Mouse (Mus musculus) hindbrain, postnatal 0 days (tissue): Measurements from ENCODE around the gene Unc5a. TPM values are rescaled to one million over a fixed set of nuclear protein-coding genes. Genes with fewer than 3 reads are reported as not detected.

Experiments
- ATAC-seq: fragments of 200-750 bp; cut with Nextera tagmentation; 2 replicates; pipeline ENCODE4 v1.8.0; 2017; ENCODE audit warnings: mild to moderate bottlenecking, moderate TSS enrichment, moderate library complexity
- DNase-seq: peaks from one replicate; pipeline ENCODE4 v3.0.0-alpha.2; 2015; ENCODE audit warnings: low spot score
- H3K27ac ChIP-seq: fragments of 300-500 bp; sonication (generic); 2 replicates; pipeline ENCODE4 v1.5.1; 2014; ENCODE audit warnings: mild to moderate bottlenecking
- H3K27me3 ChIP-seq: fragments of 300-500 bp; sonication (generic); 2 replicates; pipeline ENCODE4 v1.6.1; 2014; ENCODE audit warnings: low read length, mixed read lengths; ENCODE audit not compliant: insufficient read depth
- H3K36me3 ChIP-seq: fragments of 300-500 bp; sonication (generic); 2 replicates; pipeline ENCODE4 v1.6.1; 2014; ENCODE audit warnings: low read length, mixed read lengths; ENCODE audit not compliant: insufficient read depth
- H3K4me1 ChIP-seq: fragments of 300-500 bp; sonication (generic); 2 replicates; pipeline ENCODE4 v1.6.1; 2014; ENCODE audit warnings: antibody characterized with exemption, low read length, mixed read lengths; ENCODE audit not compliant: insufficient read depth
- H3K4me2 ChIP-seq: fragments of 300-500 bp; sonication (generic); 2 replicates; pipeline ENCODE4 v1.6.1; 2014; ENCODE audit warnings: low read depth, mild to moderate bottlenecking, low read length, moderate library complexity, mixed read lengths
- H3K4me3 ChIP-seq: fragments of 300-500 bp; sonication (generic); 2 replicates; pipeline ENCODE4 v1.5.1; 2014; ENCODE audit warnings: low read length
- H3K9ac ChIP-seq: fragments of 300-500 bp; sonication (generic); replicated peaks from 2 replicates; pipeline ENCODE4 v1.6.1; 2014; ENCODE audit warnings: mild to moderate bottlenecking, low read length, moderate library complexity, mixed read lengths
- H3K9me3 ChIP-seq: fragments of 300-500 bp; sonication (generic); 2 replicates; pipeline ENCODE4 v1.6.1; 2016; ENCODE audit warnings: low read length, mixed read lengths
- CTCF ChIP-seq: IDR thresholded peaks from 2 replicates; pipeline ENCODE4 v1.5.1; 2016; ENCODE audit warnings: antibody characterized with exemption, control low read depth, low read depth
- WGBS: fragments of 180-500 bp; shearing (Covaris S2); extraction: QIAGEN DNeasy Blood & Tissue Kit; methylation state at CpG from one replicate; pipeline ENCODE4 v1.1.7; 2014; 5-methylcytosine and 5-hydroxymethylcytosine counted together
- polyA plus RNA-seq: library from polyadenylated mRNA; unstranded; fragments of >200 nt; fragmentation: Nextera tagmentation; extraction: Ambion mirVana; gene quantifications from 2 replicates; pipeline ENCODE4 v1.2.1, GENCODE M21; 2015
- total RNA-seq: library from RNA; depleted of rRNA; stranded (reverse); fragments of >200 nt; gene quantifications from 2 replicates; pipeline ENCODE4 v1.2.3, GENCODE M21; 2014

Gene Unc5a
- total and polyA plus RNA-seq, 2 experiments from 2014 or later = 11.7 to 49.9 TPM

DNA sequence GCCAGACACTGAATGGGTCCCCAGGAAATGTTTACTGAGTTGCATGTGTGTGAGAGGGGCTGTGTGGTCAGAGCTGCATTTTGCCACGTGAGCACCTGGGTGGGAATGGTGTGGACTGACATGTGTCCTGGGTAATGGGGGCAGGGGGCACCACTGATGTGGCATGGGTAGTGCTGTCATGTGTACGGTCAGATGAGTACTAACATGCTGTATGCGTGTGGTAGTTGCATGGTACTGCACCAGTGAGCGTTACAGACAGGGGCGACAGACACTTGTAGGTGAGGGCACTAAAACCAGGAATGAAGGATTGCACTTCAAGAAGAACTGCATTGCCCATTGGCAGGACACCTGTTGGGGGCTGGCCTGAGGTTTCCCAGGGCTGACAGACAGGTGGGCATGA is 2.0 kb downstream of the Unc5a start:
- TF ChIP-seq CTCF = peak; percentile 56
- WGBS = 36% methylated on average over 5 of the region's 5 CpGs
- DNase-seq (peak; percentile 41), ATAC-seq (no peak)
- H3K9ac ChIP-seq = no peak overlapping the region
- peaks cover 4% of the 10 kb centered on the region; the same call in 1 of the 2 replicates for H3K27me3 ChIP-seq
- H3K9me3 ChIP-seq = no peaks in the 10 kb centered on the region
- H3K27ac ChIP-seq = no peak overlapping the region
- H3K4me3 ChIP-seq = peak overlapping the region; percentile 73
- peak overlapping the region; percentile 86 for H3K4me2 ChIP-seq
- no peaks in the 10 kb centered on the region for H3K36me3 ChIP-seq
- peaks cover 9% of the 10 kb centered on the region; the same call in 1 of the 2 replicates for H3K4me1 ChIP-seq

GRCm38 (mm10) chr13:54954745-54955144 is 5.5 kb downstream of the Unc5a start:
- 61% methylated on average over 2 of the region's 2 CpGs for WGBS
- TF ChIP-seq CTCF = no peak
- H3K4me1 ChIP-seq = peaks cover 13% of the 10 kb centered on the region
- no peak for DNase-seq
- no peaks in the 10 kb centered on the region for H3K9me3 ChIP-seq
- H3K27me3 ChIP-seq = peaks cover 4% of the 10 kb centered on the region; the same call in 1 of the 2 replicates
- H3K4me2 ChIP-seq = no peak overlapping the region
- H3K27ac ChIP-seq = no peak overlapping the region
- H3K9ac ChIP-seq = 0 out of 2 replicates have a peak overlapping the region, but pooled peaks have one; percentile 63
- H3K4me3 ChIP-seq = no peak overlapping the region
- no peaks in the 10 kb centered on the region for H3K36me3 ChIP-seq
- ATAC-seq = no peak

DNA sequence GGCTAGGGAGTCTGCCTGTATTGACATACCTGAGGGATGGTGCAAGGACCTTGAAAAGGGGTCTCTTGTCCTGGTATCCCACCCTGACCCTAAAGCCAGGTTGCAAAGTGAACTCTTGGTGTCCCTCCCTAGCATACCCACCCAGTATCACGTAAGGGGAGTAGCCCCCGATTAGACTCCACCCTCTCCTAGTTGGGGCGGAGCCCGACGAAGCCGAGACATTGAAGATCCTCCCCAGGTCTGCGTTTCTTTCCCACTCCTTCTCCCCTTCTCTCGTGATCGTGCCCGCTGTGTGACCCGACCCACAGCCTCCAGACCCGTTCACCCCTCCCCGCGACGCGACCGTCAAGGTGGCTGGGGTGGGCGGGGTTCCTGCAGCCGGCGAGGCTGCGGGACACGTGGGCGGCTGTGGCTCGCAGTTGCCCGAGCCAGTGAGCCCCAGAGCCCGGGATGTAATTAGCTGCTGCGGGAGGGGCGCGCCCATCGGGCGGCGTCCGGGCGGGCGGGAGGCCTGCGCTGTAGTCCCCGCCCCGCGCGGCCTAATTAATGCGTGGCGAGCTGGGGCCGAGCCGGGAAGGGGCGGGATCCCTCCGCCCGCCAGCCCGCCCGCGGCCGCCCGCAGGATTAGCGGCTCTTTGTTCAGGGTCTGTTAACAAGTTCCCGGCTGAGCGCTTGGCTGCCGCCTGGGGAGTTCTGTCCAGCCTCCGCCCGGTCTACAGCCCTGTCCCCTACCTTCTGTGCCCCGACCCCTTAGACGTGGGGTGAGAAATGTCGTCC is 6.7 kb downstream of the Unc5a start:
- H3K4me3 ChIP-seq = peak overlapping the region; percentile 47
- under 1% methylated on average over 58 of the region's 61 CpGs for WGBS
- ATAC-seq (peak; percentile 68), DNase-seq (peak; percentile 82)
- H3K9me3 ChIP-seq = no peaks in the 10 kb centered on the region
- peaks cover 2% of the 10 kb centered on the region; the same call in 1 of the 2 replicates for H3K27me3 ChIP-seq
- H3K4me1 ChIP-seq = peaks cover 21% of the 10 kb centered on the region
- peak overlapping the region; percentile 63 for H3K9ac ChIP-seq
- TF ChIP-seq CTCF = no peak
- H3K4me2 ChIP-seq = peak overlapping the region; percentile 89
- H3K36me3 ChIP-seq = no peaks in the 10 kb centered on the region
- H3K27ac ChIP-seq = peak overlapping the region; percentile 76

- H3K36me3 ChIP-seq = no peaks in the 10 kb centered on the region
- H3K9ac ChIP-seq = no peak overlapping the region
- 70% methylated on average over 7 of the region's 7 CpGs for WGBS
- H3K9me3 ChIP-seq = no peaks in the 10 kb centered on the region
- no peak overlapping the region for H3K27ac ChIP-seq
- no peak overlapping the region for H3K4me2 ChIP-seq
- no peak for ATAC-seq
- H3K4me3 ChIP-seq = no peak overlapping the region
- H3K27me3 ChIP-seq = no peaks in the 10 kb centered on the region
- peaks cover 16% of the 10 kb centered on the region for H3K4me1 ChIP-seq
- no peak for DNase-seq
- TF ChIP-seq CTCF = no peak
These were observed 8.1 kb downstream of the Unc5a start for GRCm38 (mm10) chr13:54957281-54957680.

DNA sequence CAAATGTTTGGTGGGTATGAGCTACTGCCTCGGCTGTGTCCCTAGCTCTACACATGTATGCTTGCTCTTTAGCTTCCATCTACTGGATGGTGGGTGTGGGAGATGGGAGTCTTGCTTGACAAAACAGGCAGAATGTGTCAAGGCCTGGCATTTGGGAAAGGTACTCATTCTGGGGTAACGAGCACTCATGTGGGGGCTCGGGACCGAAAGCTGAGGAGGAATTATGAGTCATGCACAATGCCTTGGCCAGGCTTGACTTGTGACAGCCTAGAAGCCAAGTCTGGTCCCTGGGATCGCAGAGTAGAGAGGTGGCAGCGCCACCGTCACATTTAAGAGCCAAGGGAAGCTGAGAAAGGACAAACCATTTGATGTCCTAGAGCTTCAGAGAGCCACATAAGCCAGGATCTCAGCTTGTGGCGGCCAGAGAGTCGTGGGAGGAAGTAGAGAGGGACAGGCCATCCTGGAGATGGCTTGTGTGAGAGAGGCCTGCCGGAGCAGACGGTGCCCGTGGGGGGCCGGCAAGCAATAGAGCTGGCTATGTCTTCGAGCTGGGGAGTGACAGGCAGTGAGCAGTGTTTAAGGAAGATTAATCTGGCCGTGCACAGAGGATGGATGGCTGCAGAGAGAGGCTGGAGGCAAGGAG is 10.0 kb downstream of the Unc5a start:
- Histone ChIP-seq H3K27me3 (no peaks in the 10 kb centered on the region), H3K27ac (peak overlapping the region; percentile 56; the same call in 1 of the 2 replicates), H3K36me3 (no peaks in the 10 kb centered on the region), H3K4me1 (peaks cover 16% of the 10 kb centered on the region), H3K4me3 (no peak overlapping the region), H3K9ac (no peak overlapping the region), H3K9me3 (no peaks in the 10 kb centered on the region), H3K4me2 (no peak overlapping the region)
- 39% methylated on average over 15 of the region's 15 CpGs for WGBS
- peak; percentile 36 for DNase-seq
- ATAC-seq = no peak
- no peak for TF ChIP-seq CTCF

GRCm38 (mm10) chr13:54959842-54960241 is 10.6 kb downstream of the Unc5a start:
- H3K27ac ChIP-seq = peak overlapping the region; percentile 56; the same call in 1 of the 2 replicates
- no peak overlapping the region for H3K9ac ChIP-seq
- H3K27me3 ChIP-seq = no peaks in the 10 kb centered on the region

DNA sequence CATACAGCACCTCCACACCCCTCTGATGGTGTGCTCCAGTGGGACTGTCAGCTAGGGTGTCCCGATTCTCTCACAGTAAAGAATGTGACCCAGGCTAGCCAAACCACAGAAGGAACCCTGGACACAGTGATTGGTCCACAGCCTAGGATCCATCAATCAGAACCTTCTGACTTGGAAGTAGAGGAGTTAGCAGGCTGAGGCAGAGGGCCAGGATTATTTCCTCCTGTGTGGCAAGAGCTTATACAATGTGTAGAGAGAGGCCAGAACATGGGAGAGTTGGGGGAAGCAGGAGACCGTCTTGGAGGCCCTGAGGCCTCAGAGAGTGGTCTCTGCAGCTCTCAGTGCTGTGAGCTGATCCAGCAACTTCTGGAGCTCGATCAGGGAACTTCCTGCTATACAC is 11.3 kb downstream of the Unc5a start:
- Histone ChIP-seq H3K4me2 (no peak overlapping the region), H3K36me3 (no peaks in the 10 kb centered on the region), H3K27ac (no peak overlapping the region), H3K27me3 (no peaks in the 10 kb centered on the region), H3K9me3 (no peaks in the 10 kb centered on the region), H3K4me1 (peaks cover 16% of the 10 kb centered on the region), H3K9ac (no peak overlapping the region), H3K4me3 (no peak overlapping the region)
- TF ChIP-seq CTCF = no peak
- DNase-seq (no peak), ATAC-seq (no peak)
- WGBS = 73% methylated on average over 3 of the region's 3 CpGs

More at GRCm38 (mm10) chr13:54959842-54960241, 10.6 kb downstream of the Unc5a start:
- H3K9me3 ChIP-seq = no peaks in the 10 kb centered on the region
- ATAC-seq = no peak
- no peaks in the 10 kb centered on the region for H3K36me3 ChIP-seq
- no peak overlapping the region for H3K4me2 ChIP-seq
- no peak overlapping the region for H3K4me3 ChIP-seq
- no peak for TF ChIP-seq CTCF
- 50% methylated on average over 6 of the region's 6 CpGs for WGBS
- peaks cover 16% of the 10 kb centered on the region for H3K4me1 ChIP-seq
- no peak for DNase-seq
